Mouse (Mus musculus): ENCODE results near the gene Gm21970. TPM values are rescaled to one million over a fixed set of nuclear protein-coding genes. Genes with fewer than 3 reads are reported as not detected.

Gm21970 gene
- polyA plus RNA-seq, 1 experiment from 2014 or later: not detected

- Histone ChIP-seq H3K4me2 (replicated peaks) (no peak overlapping the region), H3K36me3 (no peaks in the 10 kb centered on the region), H3K9ac (no peak overlapping the region), H3K9me3 (no peaks in the 10 kb centered on the region), H3K27ac (no peak overlapping the region), H3K4me1 (no peaks in the 10 kb centered on the region), H3K27me3 (no peaks in the 10 kb centered on the region), H3K4me3 (no peak overlapping the region)
- WGBS: 92% methylated on average over 3 of the region's 3 CpGs
- no peak for ATAC-seq (ENCODE audit: insufficient number of reproducible peaks, insufficient read depth, low FRiP score, low TSS enrichment)
These were observed 67.9 kb downstream of the Gm21970 start for GRCm38 (mm10) chr16:91459396-91459795.

DNA sequence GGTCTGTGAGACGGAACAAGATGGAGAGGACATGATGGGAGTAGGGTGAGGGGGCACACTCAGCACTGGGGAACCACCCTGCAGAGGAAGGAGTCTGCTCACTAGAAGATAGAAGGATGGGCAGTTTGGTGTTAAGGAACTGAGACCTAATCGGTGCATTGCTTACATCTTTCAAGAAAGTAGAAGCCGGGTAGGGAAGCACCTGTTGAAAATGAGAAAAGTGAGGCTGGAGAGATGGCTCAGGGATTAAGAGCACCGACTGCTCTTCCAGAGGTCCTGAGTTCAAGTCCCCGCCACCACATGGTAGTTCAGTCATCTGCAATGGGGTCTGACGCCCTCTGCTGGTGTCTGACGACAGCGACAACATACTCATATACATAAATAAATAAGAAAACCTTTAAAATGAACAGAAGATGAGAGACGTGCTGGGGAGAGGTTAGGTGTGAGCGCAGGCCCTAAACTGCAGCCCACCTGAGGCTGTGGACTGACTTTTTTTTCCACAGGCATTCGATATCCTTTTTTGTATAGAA lies 68.4 kb downstream of the Gm21970 start:
- Histone ChIP-seq H3K4me1 (no peaks in the 10 kb centered on the region), H3K27me3 (no peaks in the 10 kb centered on the region), H3K36me3 (no peaks in the 10 kb centered on the region), H3K9ac (no peak overlapping the region), H3K4me3 (no peak overlapping the region), H3K27ac (no peak overlapping the region), H3K4me2 (replicated peaks) (no peak overlapping the region), H3K9me3 (no peaks in the 10 kb centered on the region)
- WGBS: 69% methylated on average over 11 of the region's 11 CpGs
- ATAC-seq (ENCODE audit: insufficient number of reproducible peaks, insufficient read depth, low FRiP score, low TSS enrichment): no peak

DNA sequence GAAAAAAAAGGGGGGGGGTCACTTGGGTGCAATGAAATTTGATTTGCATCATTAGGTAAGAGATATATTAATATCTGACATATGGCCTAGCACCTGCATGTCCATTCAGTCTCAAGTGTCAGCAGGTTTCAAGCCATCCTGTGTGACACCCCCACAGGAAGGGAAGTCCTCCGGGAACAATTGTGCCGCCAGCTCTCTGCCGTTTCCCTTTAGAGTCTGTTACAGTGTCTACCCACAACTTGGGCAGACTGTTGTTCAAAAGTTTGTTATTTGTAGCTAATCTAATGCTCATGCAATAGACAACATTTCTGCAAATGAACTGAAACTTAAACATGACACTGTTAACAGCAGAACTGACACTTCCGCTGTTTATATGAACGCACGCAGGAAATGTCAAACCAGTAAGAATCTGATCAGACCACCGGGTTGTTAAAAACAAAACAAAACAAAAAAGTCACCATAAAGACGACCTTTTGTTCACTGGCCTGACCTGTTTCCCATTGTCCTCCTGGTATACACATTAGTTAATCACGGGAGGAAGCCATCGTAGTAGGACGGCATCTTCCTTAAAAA lies 69.6 kb downstream of the Gm21970 start:
- no peak overlapping the region for H3K27ac ChIP-seq
- no peaks in the 10 kb centered on the region for H3K27me3 ChIP-seq
- no peak for ATAC-seq (ENCODE audit: insufficient number of reproducible peaks, insufficient read depth, low FRiP score, low TSS enrichment)
- H3K9me3 ChIP-seq: no peaks in the 10 kb centered on the region
- no peak overlapping the region for H3K9ac ChIP-seq
- H3K36me3 ChIP-seq: no peaks in the 10 kb centered on the region
- peaks cover 8% of the 10 kb centered on the region for H3K4me1 ChIP-seq
- H3K4me3 ChIP-seq: no peak overlapping the region
- WGBS: 60% methylated on average over 11 of the region's 11 CpGs
- H3K4me2 ChIP-seq (replicated peaks): no peak overlapping the region

DNA sequence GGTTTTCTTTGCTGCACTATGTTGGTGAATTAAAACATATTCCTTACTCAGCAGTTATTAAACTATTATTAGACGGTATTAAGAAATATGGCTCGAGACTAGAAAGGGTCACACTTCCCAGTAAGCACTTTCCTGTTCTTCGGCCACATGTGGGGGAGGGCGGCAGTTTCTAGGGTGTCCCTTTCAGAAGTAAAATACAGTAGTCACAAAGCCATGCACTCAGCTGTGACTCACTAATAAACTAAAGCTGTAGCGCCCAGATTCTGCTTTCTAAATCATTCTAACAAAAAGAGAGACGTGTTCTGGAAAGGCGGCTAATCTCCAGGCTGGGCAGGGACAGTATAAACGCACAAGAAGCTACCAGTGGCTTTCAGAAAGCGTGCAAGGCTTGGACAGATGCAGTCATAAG lies 70.3 kb downstream of the Gm21970 start:
- no peak overlapping the region for H3K4me2 ChIP-seq (replicated peaks)
- H3K27ac ChIP-seq: no peak overlapping the region
- H3K36me3 ChIP-seq: no peaks in the 10 kb centered on the region
- H3K9me3 ChIP-seq: no peaks in the 10 kb centered on the region
- WGBS: 59% methylated on average over 9 of the region's 9 CpGs
- no peak overlapping the region for H3K4me3 ChIP-seq
- ATAC-seq (ENCODE audit: insufficient number of reproducible peaks, insufficient read depth, low FRiP score, low TSS enrichment): no peak
- H3K9ac ChIP-seq: no peak overlapping the region
- H3K4me1 ChIP-seq: peaks cover 11% of the 10 kb centered on the region
- no peaks in the 10 kb centered on the region for H3K27me3 ChIP-seq

DNA sequence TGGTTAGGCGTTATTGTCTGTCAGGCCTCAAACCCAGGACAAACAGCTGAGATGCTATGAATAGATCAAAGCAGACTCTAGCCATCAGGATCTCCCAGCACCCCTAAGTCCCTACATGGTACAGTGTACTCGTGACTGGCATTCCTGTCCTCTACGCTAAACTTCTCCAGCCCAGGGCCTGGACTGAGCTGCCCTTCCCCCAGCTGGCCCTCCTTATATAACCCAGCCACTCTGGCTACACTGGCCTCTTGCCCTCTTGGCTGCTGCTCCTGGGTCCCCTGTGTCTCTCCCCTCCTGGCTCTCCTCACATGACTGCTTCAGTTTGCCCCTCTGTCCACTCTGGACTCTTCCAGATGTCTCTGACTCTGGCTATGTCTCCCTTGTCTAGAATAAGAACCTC lies 71.1 kb downstream of the Gm21970 start:
- ATAC-seq (ENCODE audit: insufficient number of reproducible peaks, insufficient read depth, low FRiP score, low TSS enrichment): no peak
- H3K4me3 ChIP-seq: no peak overlapping the region

DNA sequence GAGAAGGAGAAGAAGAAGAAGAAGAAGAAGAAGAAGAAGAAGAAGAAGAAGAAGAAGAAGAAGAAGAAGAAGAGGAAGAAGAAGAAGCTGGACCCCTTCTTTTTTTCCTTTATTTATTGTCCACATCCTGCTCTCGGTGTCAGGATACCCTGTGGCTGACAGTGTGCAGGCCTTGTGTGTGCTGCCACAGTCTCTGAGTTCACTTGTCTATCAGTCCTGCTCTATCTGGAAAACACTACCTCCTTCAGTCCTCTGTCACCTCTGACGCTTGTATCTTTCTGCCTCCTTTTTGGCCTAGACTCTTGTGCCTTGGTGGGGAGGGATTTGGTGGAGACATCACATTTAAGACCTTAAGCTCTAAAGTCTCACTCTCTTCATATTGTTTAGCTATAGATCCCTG lies 71.9 kb downstream of the Gm21970 start:
- Histone ChIP-seq H3K27ac (no peak overlapping the region), H3K27me3 (no peaks in the 10 kb centered on the region), H3K4me1 (peaks cover 12% of the 10 kb centered on the region), H3K36me3 (no peaks in the 10 kb centered on the region), H3K4me2 (replicated peaks) (no peak overlapping the region), H3K9me3 (no peaks in the 10 kb centered on the region), H3K4me3 (no peak overlapping the region), H3K9ac (no peak overlapping the region)
- ATAC-seq (ENCODE audit: insufficient number of reproducible peaks, insufficient read depth, low FRiP score, low TSS enrichment): no peak
- 91% methylated on average over 2 of the region's 2 CpGs for WGBS

More for the DNA sequence above, 71.1 kb downstream of the Gm21970 start:
- Histone ChIP-seq H3K27ac (no peak overlapping the region), H3K9me3 (no peaks in the 10 kb centered on the region), H3K4me2 (replicated peaks) (no peak overlapping the region), H3K4me1 (peaks cover 12% of the 10 kb centered on the region), H3K27me3 (no peaks in the 10 kb centered on the region), H3K36me3 (no peaks in the 10 kb centered on the region), H3K9ac (no peak overlapping the region)
- 69% methylated on average over 3 of the region's 3 CpGs for WGBS

GRCm38 (mm10) chr16:91463836-91464400 lies 72.4 kb downstream of the Gm21970 start:
- Histone ChIP-seq H3K27ac (peak overlapping the region; percentile 36; the same call in 1 of the 2 replicates), H3K4me2 (replicated peaks) (peak overlapping the region; percentile 91), H3K4me1 (peaks cover 12% of the 10 kb centered on the region), H3K27me3 (no peaks in the 10 kb centered on the region), H3K36me3 (no peaks in the 10 kb centered on the region), H3K4me3 (peak overlapping the region; percentile 57), H3K9me3 (no peaks in the 10 kb centered on the region), H3K9ac (peak overlapping the region; percentile 67; the same call in 1 of the 2 replicates)
- no peak for ATAC-seq (ENCODE audit: insufficient number of reproducible peaks, insufficient read depth, low FRiP score, low TSS enrichment)
- WGBS: 88% methylated on average over 4 of the region's 4 CpGs

- peaks cover 12% of the 10 kb centered on the region for H3K4me1 ChIP-seq
- peak overlapping the region; percentile 91 for H3K4me2 ChIP-seq (replicated peaks)
- no peaks in the 10 kb centered on the region for H3K9me3 ChIP-seq
- H3K36me3 ChIP-seq: no peaks in the 10 kb centered on the region
- H3K9ac ChIP-seq: peak overlapping the region; percentile 67
- WGBS: 2% methylated on average over 44 of the region's 44 CpGs
- H3K27me3 ChIP-seq: no peaks in the 10 kb centered on the region
- peak overlapping the region; percentile 57 for H3K4me3 ChIP-seq
- H3K27ac ChIP-seq: peak overlapping the region; percentile 36
- ATAC-seq (ENCODE audit: insufficient number of reproducible peaks, insufficient read depth, low FRiP score, low TSS enrichment): peak; percentile 94
These were observed 73.3 kb downstream of the Gm21970 start for GRCm38 (mm10) chr16:91464594-91465504.

- no peak overlapping the region for H3K27ac ChIP-seq
These were observed 74.2 kb downstream of the Gm21970 start for GRCm38 (mm10) chr16:91465505-91466240.

DNA sequence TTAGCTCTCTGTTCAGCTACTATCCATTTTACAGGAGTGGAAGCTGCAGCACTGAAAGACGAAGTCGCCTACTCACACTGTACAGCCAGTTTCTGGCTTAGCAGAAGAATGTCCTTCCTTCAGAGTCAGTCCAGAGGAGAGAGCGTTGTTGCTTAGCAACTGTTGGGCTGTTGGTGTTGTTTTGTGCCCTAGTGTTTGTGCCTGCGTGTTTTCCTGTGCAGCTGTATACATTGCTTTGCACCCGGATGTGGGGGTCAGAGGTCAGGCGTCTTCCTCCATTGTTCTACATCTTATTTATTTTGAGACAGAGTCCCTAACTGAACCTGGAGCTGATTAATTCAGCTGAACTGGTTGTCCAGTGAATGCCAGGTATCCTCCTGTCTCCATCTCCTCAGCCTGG lies 75.0 kb downstream of the Gm21970 start:
- Histone ChIP-seq H3K4me2 (replicated peaks) (no peak overlapping the region), H3K9ac (no peak overlapping the region), H3K9me3 (no peaks in the 10 kb centered on the region), H3K36me3 (no peaks in the 10 kb centered on the region), H3K27me3 (no peaks in the 10 kb centered on the region), H3K27ac (no peak overlapping the region), H3K4me3 (no peak overlapping the region), H3K4me1 (peaks cover 12% of the 10 kb centered on the region)
- no peak for ATAC-seq (ENCODE audit: insufficient number of reproducible peaks, insufficient read depth, low FRiP score, low TSS enrichment)
- WGBS: 51% methylated on average over 6 of the region's 6 CpGs

More at GRCm38 (mm10) chr16:91465505-91466240, 74.2 kb downstream of the Gm21970 start:
- Histone ChIP-seq H3K4me2 (replicated peaks) (peak overlapping the region; percentile 91), H3K27me3 (no peaks in the 10 kb centered on the region), H3K4me3 (peak overlapping the region; percentile 57), H3K36me3 (no peaks in the 10 kb centered on the region), H3K9me3 (no peaks in the 10 kb centered on the region), H3K9ac (peak overlapping the region; percentile 67), H3K4me1 (peaks cover 12% of the 10 kb centered on the region)
- ATAC-seq (ENCODE audit: insufficient number of reproducible peaks, insufficient read depth, low FRiP score, low TSS enrichment): no peak
- 43% methylated on average over 13 of the region's 13 CpGs for WGBS
